Mouse (Mus musculus) hindbrain, embryonic 15.5 days (tissue): ENCODE measurements around the gene Fuca2. TPM values are rescaled to one million over a fixed set of nuclear protein-coding genes. Genes with fewer than 3 reads are reported as not detected.
A peak's percentile ranks its signal among the peaks of the same experiment; 100 is the strongest.
"Not testable (repeated sequence)": the region's sequence is repeated elsewhere in the genome, so short reads cannot be mapped to it uniquely, and the experiment has no call there.

ENCODE experiments used
- ATAC-seq: fragments of 200-750 bp; cut with Nextera tagmentation; 2 replicates; pipeline ENCODE4 v1.8.0; 2017; ENCODE audit warnings: low read depth, moderate number of reproducible peaks, moderate TSS enrichment; ENCODE audit not compliant: low FRiP score
- H3K27ac ChIP-seq: fragments of 300-500 bp; sonication (generic); replicated peaks from 2 replicates; pipeline ENCODE4 v1.5.1; 2015; ENCODE audit warnings: mild to moderate bottlenecking, inconsistent platforms
- H3K27me3 ChIP-seq: fragments of 300-500 bp; sonication (generic); 2 replicates; pipeline ENCODE4 v1.6.1; 2015; ENCODE audit warnings: control low read depth, inconsistent platforms
- H3K36me3 ChIP-seq: fragments of 300-500 bp; sonication (generic); 2 replicates; pipeline ENCODE4 v1.6.1; 2015; ENCODE audit warnings: control low read depth, inconsistent platforms
- H3K4me1 ChIP-seq: fragments of 300-500 bp; sonication (generic); replicated peaks from 2 replicates; pipeline ENCODE4 v1.6.1; 2015; ENCODE audit warnings: control low read depth, inconsistent platforms
- H3K4me2 ChIP-seq: fragments of 300-500 bp; sonication (generic); 2 replicates; pipeline ENCODE4 v1.6.1; 2015; ENCODE audit warnings: moderate library complexity, mild to moderate bottlenecking, inconsistent platforms
- H3K4me3 ChIP-seq: fragments of 300-500 bp; sonication (generic); 2 replicates; pipeline ENCODE4 v1.5.1; 2015; ENCODE audit warnings: mild to moderate bottlenecking, inconsistent platforms
- H3K9ac ChIP-seq: fragments of 300-500 bp; sonication (generic); 2 replicates; pipeline ENCODE4 v1.6.1; 2015; ENCODE audit warnings: inconsistent platforms
- H3K9me3 ChIP-seq: fragments of 300-500 bp; sonication (generic); 2 replicates; pipeline ENCODE4 v1.6.1; 2016; ENCODE audit warnings: control low read depth, inconsistent platforms
- WGBS: fragments of 180-500 bp; shearing (Covaris S2); methylation state at CpG from one replicate; pipeline ENCODE4 v1.1.7; 2015; 5-methylcytosine and 5-hydroxymethylcytosine counted together
- polyA plus RNA-seq: library from polyadenylated mRNA; unstranded; fragments of >200 nt; fragmentation: Nextera tagmentation; extraction: Ambion mirVana; gene quantifications from 2 replicates; pipeline ENCODE4 v1.2.1, GENCODE M21; 2015

Fuca2 gene
- polyA plus RNA-seq, 1 experiment from 2014 or later: 42.7 TPM

GRCm38 (mm10) chr10:13485958-13486357 lies 13.4 kb upstream of the Fuca2 start:
- Histone ChIP-seq H3K4me3 (no peak overlapping the region), H3K9me3 (no peaks in the 10 kb centered on the region), H3K36me3 (no peaks in the 10 kb centered on the region), H3K9ac (no peak overlapping the region), H3K4me2 (no peak overlapping the region), H3K4me1 (no peaks in the 10 kb centered on the region), H3K27me3 (no peaks in the 10 kb centered on the region), H3K27ac (no peak overlapping the region)
- 50% methylated on average over 4 of the region's 4 CpGs for WGBS
- no peak for ATAC-seq

GRCm38 (mm10) chr10:13489671-13490070 lies 9.7 kb upstream of the Fuca2 start:
- H3K4me3 ChIP-seq: no peak overlapping the region
- no peak overlapping the region for H3K4me2 ChIP-seq
- WGBS: 90% methylated on average over 6 of the region's 6 CpGs
- H3K9ac ChIP-seq: no peak overlapping the region
- H3K9me3 ChIP-seq: no peaks in the 10 kb centered on the region
- no peaks in the 10 kb centered on the region for H3K36me3 ChIP-seq
- ATAC-seq: no peak
- H3K27ac ChIP-seq: no peak overlapping the region
- no peaks in the 10 kb centered on the region for H3K27me3 ChIP-seq
- H3K4me1 ChIP-seq: no peaks in the 10 kb centered on the region

GRCm38 (mm10) chr10:13493978-13494686 lies 5.2 kb upstream of the Fuca2 start:
- Histone ChIP-seq H3K27ac (no peak overlapping the region), H3K4me2 (no peak overlapping the region), H3K27me3 (no peaks in the 10 kb centered on the region), H3K9ac (no peak overlapping the region), H3K4me1 (no peaks in the 10 kb centered on the region), H3K36me3 (no peaks in the 10 kb centered on the region), H3K4me3 (no peak overlapping the region), H3K9me3 (no peaks in the 10 kb centered on the region)
- ATAC-seq: no peak
- WGBS: 92% methylated on average over 9 of the region's 9 CpGs

DNA sequence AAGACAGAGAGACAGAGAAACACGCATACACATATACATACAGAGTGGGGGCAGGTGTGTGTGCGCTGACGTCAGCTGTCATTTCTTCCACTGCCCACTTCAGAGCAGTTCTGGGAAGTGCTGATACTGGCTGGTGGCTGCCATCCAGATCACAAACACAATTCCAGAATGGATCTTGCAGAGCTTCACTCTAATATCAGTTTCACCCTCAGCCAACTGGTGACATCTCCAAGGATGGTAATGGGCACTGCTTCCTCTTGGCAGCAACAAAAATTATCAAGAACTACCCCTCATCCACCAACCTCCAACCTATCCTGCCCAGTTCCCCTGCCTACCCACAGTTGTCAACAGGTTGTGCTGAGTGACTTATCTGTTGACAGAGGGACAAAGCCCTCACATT lies 3.0 kb upstream of the Fuca2 start:
- Histone ChIP-seq H3K27ac (no peak overlapping the region), H3K9me3 (no peaks in the 10 kb centered on the region), H3K4me1 (0 out of 2 replicates have a peak, but pooled peaks cover 3% of the 10 kb centered on the region), H3K4me2 (no peak overlapping the region), H3K36me3 (no peaks in the 10 kb centered on the region), H3K27me3 (no peaks in the 10 kb centered on the region), H3K9ac (no peak overlapping the region), H3K4me3 (no peak overlapping the region)
- ATAC-seq: no peak
- 93% methylated on average over 3 of the region's 3 CpGs for WGBS

DNA sequence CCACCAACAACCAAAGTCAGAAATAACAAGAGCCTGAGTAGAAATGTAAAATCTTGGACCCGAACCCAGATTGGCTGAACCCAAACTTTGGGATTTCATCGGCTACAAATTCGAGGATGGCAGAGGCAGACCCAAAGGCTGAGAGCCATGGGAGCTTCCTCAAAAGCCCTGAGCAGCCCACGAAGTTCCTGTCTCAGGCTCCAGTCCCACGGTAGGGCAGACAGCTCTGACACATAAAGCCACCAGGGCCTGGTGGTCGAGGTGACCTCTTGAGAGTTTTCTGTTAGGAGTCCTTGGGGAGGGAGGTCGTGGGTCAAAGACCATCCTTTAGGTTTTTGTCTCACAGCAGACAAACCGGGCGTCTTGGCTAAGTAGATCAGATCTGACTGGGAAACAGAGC lies 1.1 kb downstream of the Fuca2 start:
- Histone ChIP-seq H3K36me3 (0 out of 2 replicates have a peak, but pooled peaks cover 8% of the 10 kb centered on the region), H3K27me3 (no peaks in the 10 kb centered on the region), H3K4me1 (peaks cover 14% of the 10 kb centered on the region; the same call in 1 of the 2 replicates), H3K4me2 (peak overlapping the region; percentile 72), H3K4me3 (peak overlapping the region; percentile 76), H3K27ac (no peak overlapping the region), H3K9ac (no peak overlapping the region), H3K9me3 (no peaks in the 10 kb centered on the region)
- ATAC-seq: peak; percentile 4; the same call in 1 of the 2 replicates
- WGBS: 46% methylated on average over 9 of the region's 9 CpGs

- 0 out of 2 replicates have a peak, but pooled peaks cover 9% of the 10 kb centered on the region for H3K36me3 ChIP-seq
- H3K9ac ChIP-seq: peak overlapping the region; percentile 83
- WGBS: under 1% methylated on average over 30 of the region's 30 CpGs
- H3K4me2 ChIP-seq: peak overlapping the region; percentile 72
- no peaks in the 10 kb centered on the region for H3K9me3 ChIP-seq
- peak; percentile 92 for ATAC-seq
- peaks cover 14% of the 10 kb centered on the region; the same call in 1 of the 2 replicates for H3K4me1 ChIP-seq
- peak overlapping the region; percentile 76 for H3K4me3 ChIP-seq
- H3K27ac ChIP-seq: 0 out of 2 replicates have a peak overlapping the region, but pooled peaks have one; percentile 3
- no peaks in the 10 kb centered on the region for H3K27me3 ChIP-seq
These were observed 1.7 kb downstream of the Fuca2 start for GRCm38 (mm10) chr10:13500938-13501496.

DNA sequence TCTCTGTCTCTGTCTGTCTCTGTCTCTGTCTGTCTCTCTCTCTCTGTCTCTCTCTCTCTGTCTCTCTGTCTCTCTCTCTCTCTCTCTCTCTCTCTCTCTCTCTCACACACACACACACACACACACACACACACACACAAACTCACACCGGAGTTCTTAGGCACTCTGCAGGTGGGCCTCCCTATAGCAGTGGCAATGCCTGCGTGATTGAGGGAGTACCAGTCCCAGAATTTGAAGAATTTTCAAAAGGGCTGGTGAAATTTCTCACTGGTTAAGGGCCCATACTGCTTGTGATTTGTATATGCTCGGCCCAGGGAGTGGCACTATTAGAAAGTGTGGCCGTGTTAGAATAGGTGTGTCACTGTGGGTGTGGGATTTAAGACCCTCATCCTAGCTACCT lies 2.2 kb downstream of the Fuca2 start:
- H3K4me3 ChIP-seq: peak overlapping the region; percentile 76
- H3K36me3 ChIP-seq: 0 out of 2 replicates have a peak, but pooled peaks cover 14% of the 10 kb centered on the region
- peak; percentile 53; the same call in 1 of the 2 replicates for ATAC-seq
- not testable (repeated sequence) for H3K27ac ChIP-seq, H3K27me3 ChIP-seq, H3K9me3 ChIP-seq
- H3K4me1 ChIP-seq: peaks cover 14% of the 10 kb centered on the region; the same call in 1 of the 2 replicates
- peak overlapping the region; percentile 72 for H3K4me2 ChIP-seq
- WGBS: 52% methylated on average over 4 of the region's 4 CpGs
- peak overlapping the region; percentile 83; the same call in 1 of the 2 replicates for H3K9ac ChIP-seq

DNA sequence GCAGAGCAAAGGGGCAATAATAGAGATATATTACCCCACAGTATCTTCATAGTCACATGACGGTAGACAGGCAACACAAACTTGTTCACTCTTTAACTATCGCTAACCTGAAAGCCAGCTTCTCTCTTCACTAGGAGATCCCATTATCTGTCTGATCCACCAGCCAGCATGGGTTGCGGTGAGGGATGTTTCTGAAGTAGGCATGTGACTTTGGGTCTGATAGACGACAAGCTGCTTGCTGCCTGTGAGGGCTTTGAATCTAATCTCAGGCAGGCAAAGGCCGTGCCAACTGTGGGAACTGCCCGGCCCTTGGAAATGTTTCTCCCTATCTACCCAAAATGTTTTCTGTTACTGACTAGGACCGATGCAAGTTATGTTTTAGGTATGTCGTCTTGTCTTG lies 3.0 kb downstream of the Fuca2 start:
- H3K27me3 ChIP-seq: no peaks in the 10 kb centered on the region
- peak overlapping the region; percentile 76; the same call in 1 of the 2 replicates for H3K4me3 ChIP-seq
- no peak overlapping the region for H3K9ac ChIP-seq
- H3K4me2 ChIP-seq: peak overlapping the region; percentile 72; the same call in 1 of the 2 replicates
- peaks cover 16% of the 10 kb centered on the region; the same call in 1 of the 2 replicates for H3K36me3 ChIP-seq
- 89% methylated on average over 8 of the region's 8 CpGs for WGBS
- H3K9me3 ChIP-seq: no peaks in the 10 kb centered on the region
- no peak; the same call in 1 of the 2 replicates for ATAC-seq
- no peak overlapping the region for H3K27ac ChIP-seq
- H3K4me1 ChIP-seq: peaks cover 14% of the 10 kb centered on the region; the same call in 1 of the 2 replicates

DNA sequence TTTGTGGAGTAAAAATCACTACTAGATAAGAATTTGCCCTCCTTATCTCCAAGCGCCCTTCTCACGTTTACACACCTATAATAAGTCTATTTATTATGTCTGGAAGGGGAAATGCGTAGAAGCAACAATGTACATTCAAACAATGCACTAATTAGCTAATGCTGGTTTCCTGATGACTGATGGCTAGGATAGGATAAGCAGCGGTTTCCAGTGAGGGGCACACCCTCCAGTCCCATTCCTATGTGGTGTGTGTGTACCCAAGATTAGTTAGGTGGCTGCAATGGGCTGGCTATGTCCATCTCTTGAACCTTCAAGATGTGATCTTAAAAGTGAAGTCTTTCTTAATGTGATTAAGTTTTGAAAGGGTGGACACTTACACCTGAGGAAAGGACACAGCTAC lies 22.5 kb downstream of the Fuca2 start:
- no peak for ATAC-seq
- H3K9me3 ChIP-seq: no peaks in the 10 kb centered on the region
- no peak overlapping the region for H3K27ac ChIP-seq
- no peaks in the 10 kb centered on the region for H3K27me3 ChIP-seq
- no peak overlapping the region for H3K9ac ChIP-seq
- no peak overlapping the region for H3K4me3 ChIP-seq
- 86% methylated on average over 4 of the region's 4 CpGs for WGBS
- H3K36me3 ChIP-seq: peaks cover 2% of the 10 kb centered on the region; the same call in 1 of the 2 replicates
- H3K4me2 ChIP-seq: no peak overlapping the region
- H3K4me1 ChIP-seq: no peaks in the 10 kb centered on the region

DNA sequence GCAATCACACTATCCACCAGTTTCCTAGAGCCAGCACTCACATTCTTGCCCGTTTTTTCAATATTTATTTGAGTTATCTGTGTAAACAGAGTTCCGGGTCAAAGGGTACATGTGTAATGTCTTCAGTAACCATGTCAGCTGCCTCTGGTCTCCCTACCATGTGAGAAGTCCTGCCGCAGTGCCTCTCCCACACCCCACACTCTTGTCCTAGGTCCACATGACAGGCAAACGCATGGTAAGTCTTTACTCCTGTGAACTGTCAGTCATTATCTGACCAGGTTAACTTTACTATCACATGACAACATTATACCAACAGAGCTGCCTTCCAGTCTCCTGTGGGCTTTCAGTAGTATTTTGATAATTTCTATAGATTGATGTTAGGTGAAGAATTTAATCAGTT lies 28.8 kb downstream of the Fuca2 start:
- Histone ChIP-seq H3K4me3 (no peak overlapping the region), H3K9me3 (no peaks in the 10 kb centered on the region), H3K27ac (no peak overlapping the region), H3K36me3 (peaks cover 21% of the 10 kb centered on the region), H3K9ac (no peak overlapping the region), H3K4me1 (no peaks in the 10 kb centered on the region), H3K4me2 (no peak overlapping the region), H3K27me3 (no peaks in the 10 kb centered on the region)
- WGBS: 89% methylated on average over 4 of the region's 4 CpGs
- ATAC-seq: no peak

- Histone ChIP-seq H3K4me2 (no peak overlapping the region), H3K27me3 (no peaks in the 10 kb centered on the region), H3K4me1 (no peaks in the 10 kb centered on the region), H3K36me3 (peaks cover 40% of the 10 kb centered on the region), H3K27ac (no peak overlapping the region), H3K4me3 (no peak overlapping the region), H3K9ac (no peak overlapping the region), H3K9me3 (no peaks in the 10 kb centered on the region)
- no peak for ATAC-seq
- WGBS: 90% methylated on average over 3 of the region's 3 CpGs
These were observed 35.4 kb downstream of the Fuca2 start for GRCm38 (mm10) chr10:13534751-13535150.

GRCm38 (mm10) chr10:13536706-13537105 lies 37.4 kb downstream of the Fuca2 start:
- no peak overlapping the region for H3K4me2 ChIP-seq
- no peak overlapping the region for H3K27ac ChIP-seq
- H3K27me3 ChIP-seq: no peaks in the 10 kb centered on the region
- no peak overlapping the region for H3K9ac ChIP-seq
- H3K36me3 ChIP-seq: peaks cover 30% of the 10 kb centered on the region
- no peaks in the 10 kb centered on the region for H3K9me3 ChIP-seq
- H3K4me3 ChIP-seq: no peak overlapping the region
- 96% methylated on average over 7 of the region's 7 CpGs for WGBS
- no peaks in the 10 kb centered on the region for H3K4me1 ChIP-seq
- ATAC-seq: no peak
